Mouse (Mus musculus) forelimb bud, embryonic 11.5 days (tissue): ENCODE results near the gene Emc8.

ENCODE experiments used
- DNase-seq: peaks from one replicate; pipeline ENCODE4 v3.0.0-alpha.2; 2012; ENCODE audit warnings: low read depth, low spot score

The Emc8 gene

DNA sequence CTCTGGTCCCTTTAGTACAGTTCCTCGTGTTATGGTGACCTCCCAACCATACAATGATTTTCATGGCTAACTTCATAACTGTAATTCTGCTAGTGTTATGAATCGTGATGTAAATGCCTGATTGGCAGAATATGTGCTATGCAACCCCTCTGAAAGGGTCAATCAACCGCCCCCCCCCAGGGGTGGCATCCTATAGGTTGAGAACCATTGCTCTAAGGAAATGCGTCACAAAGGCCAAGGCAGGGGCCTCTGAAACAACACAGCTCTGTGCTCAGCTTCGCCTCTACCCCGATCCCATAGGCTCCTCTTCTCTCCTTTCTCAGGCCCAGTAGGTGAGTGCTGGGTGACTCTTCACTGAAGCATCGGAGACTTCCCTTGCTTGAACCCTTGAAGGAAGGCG is 17.2 kb upstream of the Emc8 start:
- no peak for DNase-seq

DNA sequence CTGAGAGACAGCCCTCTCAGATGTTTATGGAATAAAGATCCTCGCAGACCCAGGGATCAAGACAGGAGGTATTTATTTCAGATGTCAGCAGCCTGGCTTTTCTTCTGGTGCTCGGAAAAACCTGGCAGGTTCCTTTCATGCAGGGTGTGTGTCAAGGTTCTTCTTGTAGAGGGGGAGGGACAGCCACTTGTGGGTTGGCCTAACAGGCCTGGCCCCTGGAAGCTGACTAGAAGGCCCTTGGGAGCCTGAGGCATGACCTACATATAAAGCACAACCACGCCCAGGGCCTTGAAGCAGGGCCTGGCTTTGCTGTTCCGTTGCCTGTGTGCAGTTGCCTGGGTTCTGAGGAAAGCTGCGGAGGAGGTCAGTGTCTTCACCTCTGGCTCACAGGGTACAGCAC is 16.7 kb upstream of the Emc8 start:
- no peak for DNase-seq

DNA sequence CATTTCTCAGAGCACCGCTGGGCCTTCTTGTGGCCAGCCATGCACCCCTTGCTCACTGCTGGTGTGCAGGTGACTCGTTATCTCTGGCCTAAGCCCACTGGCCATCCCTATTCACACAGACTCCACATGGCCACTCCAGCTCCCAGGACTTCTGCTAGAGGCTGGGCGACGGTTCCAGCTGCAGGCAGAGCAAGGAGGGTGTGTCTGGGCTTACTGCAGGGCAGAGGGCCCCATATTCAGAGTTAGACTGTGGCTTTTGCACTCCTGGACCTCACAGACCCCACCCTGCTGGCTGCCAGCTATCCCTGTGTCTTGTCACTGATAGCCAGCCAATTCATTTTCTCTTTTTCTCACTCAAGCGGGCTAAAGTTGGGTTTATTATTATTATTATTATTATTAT is 15.7 kb upstream of the Emc8 start:
- no peak for DNase-seq

DNA sequence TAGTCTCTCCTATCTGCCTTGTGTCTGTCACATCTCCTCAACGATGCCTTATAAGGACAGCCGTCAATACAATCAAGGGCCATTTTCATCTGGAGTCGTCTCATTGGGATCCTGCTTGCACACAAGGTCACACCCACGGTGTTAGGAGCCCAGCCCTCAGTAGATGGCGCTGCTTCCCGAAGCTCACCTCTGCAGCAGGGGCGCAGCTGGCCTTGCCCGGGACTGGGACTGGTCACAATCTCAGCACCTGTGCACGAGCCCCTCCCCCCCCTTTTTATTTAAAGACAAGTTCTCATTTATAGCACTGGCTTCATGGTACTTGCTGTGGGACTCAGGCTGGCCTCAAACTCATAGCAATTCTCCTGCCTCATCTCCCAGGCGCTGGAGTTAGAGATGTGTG is 15.2 kb upstream of the Emc8 start:
- peak; percentile 69 for DNase-seq

DNA sequence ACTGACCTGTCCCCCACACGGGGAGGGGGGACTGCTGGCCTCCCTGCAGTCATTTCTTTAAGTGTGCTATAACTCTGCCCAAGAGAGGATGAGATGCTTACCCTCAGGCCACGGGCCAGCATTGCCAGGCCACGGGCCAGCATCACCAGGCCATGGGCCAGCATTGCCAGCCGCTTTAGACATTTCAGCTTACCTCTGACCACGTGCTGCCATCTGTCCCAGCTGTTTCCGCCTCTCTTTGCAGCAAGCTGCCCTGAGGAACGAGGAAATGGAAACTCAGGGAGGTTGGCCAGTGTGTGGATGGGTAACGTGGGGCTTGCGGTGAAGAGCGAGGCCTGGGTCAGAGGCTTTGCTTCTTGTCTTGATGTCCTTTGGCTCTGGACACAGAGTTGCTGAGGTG is 12.7 kb upstream of the Emc8 start:
- no peak for DNase-seq

DNA sequence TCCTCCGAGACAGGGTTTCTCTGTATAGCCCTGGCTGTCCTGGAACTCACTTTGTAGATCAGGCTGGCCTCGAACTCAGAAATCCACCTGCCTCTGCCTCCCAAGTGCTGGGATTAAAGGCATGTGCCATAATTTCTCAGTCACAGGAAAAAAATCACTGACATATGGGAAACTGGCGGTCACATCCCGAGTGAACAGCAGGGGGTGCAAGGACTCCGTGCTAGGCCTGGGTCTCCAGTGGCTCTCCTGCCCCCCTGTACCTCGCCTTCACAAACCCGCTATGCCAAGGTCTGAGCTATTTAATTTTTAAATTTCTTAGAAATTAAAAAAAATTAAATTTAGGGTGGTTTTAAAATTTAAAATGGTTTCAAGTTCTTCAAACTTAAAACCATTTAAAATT is 12.0 kb upstream of the Emc8 start:
- DNase-seq = peak; percentile 30

DNA sequence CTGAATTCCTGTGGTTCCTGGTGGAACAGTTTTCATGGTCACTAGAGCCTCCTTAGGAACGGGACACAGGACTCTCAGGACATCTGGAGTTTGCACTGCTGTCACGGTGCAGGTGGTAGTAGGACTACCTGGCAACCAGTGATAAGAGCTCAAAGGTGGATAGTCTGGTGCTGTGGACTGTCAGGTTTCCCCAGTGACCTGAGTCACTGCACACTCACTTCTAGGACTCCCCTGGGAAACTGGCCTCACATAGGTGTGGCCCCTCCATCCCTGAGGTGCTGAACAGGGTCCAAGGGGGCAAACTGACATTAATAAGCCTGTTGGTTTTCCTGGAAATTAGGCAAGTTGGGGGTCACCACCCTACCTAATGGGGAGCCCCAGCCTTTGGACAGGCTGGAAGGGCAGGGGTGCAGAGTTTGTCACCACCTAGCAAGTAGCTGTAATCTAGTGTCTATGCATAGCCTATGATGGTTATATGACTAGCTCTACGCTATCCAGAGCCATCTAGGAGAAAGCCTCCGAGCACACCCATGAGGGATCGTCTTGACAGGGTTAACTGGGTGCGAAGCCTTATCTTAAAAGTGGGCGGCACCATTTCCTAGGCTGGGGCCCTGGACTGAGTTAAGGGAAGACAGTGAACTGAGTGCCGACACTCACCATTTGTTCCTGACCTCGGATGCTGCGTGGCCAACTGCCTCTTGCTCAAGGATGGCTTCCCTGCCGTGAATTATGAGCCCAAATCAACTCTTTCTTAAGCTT is 11.4 kb upstream of the Emc8 start:
- DNase-seq = no peak

DNA sequence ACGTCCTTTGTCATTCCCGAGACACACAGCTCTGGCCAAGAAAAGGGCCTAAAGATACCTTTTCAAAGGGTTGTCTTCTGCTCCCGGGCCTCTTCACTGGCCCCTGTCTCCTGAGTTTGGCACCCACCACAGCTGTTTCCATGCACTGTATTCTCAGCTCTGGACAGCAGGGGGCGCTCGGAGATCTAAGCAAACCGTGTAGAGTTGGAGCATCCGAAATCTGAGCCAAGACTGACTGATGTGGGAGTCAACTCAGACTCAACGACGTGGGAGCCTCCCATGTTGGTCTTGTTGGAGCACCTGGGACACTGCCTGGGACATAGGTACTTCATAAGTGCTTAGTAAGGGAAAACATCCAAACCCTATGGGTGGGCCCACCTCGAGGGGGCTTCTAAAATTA is 10.1 kb upstream of the Emc8 start:
- peak; percentile 78 for DNase-seq

DNA sequence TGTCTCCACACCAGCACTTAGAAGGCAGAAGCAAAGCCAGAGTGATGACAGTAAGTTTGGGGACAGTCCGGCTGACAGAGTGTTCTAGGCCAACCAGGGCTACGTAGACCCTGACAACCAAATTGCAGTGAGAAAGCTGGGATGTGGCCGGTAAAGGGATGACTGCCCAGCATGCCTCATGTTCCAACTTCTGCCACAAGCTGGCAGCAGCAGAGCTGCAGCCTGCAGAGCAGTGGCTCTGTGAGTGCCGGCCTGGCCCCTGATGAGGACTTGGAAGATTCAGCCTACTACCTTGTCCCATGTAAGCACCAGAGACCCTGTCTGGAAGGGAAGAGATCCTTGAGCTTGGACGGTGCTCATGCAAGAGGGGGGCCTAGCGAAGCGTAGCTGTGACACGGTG is 7.3 kb upstream of the Emc8 start:
- no peak for DNase-seq

DNA sequence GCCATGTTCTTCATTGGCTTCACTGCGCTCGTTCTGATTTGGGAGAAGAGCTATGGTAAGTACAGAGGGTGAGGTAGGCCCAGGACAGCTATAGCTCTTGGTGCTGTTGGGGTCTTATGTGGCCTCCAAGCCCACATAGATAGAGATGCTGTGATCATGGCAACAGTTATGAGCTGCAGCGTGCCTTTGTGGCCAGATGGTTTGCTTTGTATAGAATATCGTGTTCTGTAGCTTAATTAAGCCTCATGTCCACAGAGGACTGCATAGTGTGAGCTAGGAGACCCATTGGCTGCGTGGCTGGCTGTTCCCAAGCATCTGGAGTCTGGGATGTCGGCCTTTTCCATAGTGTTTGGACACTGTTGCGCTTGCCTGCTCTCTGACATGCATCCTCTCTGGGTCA is 4.9 kb upstream of the Emc8 start:
- DNase-seq = no peak

DNA sequence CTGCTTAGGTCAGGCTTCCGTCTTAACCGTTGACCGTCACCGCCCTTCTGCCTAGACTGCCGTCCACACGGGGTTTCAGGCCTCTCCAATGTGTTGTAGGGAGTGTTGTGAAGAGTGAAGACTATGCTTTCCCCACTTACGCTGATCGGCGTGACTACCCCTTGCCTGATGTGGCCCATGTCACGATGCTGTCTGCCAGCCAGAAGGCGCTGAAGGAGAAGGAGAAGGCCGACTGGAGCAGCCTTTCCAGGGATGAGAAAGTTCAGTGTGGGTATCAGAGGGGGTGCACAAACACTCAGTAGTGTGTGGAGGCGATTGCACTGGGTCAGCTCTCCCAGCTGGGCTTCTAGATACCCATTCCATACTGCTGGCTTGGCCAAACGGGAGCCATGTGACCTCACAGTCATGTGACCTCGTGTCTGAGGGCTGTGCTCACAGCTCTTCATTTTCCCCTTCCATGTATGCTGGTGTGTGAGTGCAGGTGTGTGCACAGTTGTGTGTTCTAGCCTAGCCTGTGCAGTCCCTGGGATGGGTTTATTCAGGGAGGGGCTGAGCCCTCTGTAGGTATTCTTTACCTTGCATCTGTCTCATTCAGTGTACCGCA is 4.4 kb upstream of the Emc8 start:
- DNase-seq = no peak

DNA sequence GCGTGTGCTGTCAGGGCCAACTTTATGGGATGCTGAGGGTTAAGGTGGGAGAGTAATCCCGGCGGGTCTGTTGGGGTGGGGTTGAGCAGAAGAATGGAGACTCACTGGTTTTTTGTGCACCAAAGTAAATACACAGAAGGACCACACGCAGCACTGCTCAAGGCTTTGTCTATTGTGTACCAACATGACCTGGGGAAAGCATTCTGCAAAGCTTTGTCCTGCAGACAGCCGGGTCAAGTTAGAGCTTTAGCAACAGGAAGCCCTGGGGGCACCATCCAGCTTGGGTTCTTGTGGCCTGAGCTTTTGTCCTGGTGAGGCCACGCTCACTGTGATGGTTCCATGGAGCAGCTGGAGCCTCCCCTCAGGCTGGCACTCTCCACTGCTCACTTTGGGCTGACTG is 3.4 kb upstream of the Emc8 start:
- DNase-seq = no peak

DNA sequence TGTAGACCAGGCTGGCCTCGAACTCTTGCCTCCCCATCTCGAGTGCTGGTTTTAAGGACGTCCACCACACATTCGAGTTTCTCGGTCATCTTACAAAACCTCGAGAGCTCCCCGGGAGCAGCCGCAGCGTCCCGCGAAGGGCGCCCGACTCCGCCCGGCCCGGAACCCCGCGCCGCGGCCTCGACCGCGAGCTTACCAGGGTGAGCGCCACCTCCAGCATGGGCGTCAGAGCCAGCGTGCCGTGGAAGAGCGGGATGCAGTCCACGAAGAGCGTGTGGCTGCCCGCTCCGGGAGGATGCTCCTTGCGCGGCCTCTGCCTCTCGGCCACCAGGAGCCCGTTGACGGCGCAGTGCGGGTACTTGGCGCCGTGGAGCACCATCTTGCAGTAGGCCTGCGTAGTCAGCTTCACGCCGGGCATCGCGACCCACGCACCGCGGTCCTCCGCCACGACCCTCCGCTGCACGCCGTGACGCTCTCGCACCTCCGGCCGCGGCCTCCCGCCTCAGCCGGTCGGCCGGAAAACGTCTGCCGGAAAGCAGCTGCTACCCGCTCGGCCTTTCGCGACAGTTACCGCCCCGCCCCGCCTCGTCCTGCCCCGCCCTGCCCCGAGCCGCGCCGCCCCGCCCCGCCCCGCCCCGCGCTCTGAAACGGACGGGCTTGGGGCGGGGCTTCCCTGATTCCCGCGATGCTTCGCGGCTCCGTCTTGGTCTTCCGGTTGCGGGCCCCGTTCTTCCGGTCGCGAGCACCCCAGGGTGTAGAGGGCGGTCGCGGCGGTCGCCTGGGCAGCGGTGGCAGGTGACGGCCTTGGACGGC is 606 bp downstream of the Emc8 start, which contains the start of the genes Gm27021 and Cox4i1:
Gene Gm27021 (minus strand): TSS at position 519 of the 813 bp plus-strand sequence.
Gene Cox4i1 (plus strand): TSS at position 662 of the 813 bp plus-strand sequence.
- peak; percentile 86 for DNase-seq

DNA sequence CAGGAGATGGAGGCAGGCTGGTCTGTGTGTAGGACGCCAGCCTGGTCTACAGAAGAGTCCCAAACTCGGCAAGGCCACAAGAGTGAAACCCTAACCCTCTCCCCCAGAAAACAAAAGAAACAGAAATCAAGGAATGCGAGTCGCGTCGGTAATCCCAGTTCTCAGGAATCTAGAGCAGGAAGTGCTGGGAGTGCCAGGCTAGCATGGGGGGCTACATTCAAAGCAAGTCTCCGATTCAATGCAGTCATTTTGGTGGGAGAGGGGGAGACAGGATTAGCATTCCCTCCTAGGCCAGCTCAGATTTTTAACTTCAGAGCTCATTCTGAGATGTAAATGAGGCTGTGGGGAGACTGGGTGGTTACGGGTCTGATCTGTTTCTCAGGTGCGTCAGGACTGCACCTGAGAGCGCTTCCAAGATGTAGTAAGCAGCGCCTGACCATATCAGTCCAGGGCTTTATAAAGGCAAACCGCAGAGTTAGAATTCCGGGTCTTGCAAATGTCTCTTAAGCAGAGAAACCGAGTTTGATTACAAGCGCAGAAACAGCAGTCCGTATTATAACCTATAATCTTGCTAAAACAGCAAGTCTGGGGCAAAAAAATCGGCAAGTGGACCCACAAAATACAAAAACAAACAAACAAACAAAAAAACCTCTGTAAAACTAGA is 1.4 kb downstream of the Emc8 start:
- peak; percentile 18 for DNase-seq

DNA sequence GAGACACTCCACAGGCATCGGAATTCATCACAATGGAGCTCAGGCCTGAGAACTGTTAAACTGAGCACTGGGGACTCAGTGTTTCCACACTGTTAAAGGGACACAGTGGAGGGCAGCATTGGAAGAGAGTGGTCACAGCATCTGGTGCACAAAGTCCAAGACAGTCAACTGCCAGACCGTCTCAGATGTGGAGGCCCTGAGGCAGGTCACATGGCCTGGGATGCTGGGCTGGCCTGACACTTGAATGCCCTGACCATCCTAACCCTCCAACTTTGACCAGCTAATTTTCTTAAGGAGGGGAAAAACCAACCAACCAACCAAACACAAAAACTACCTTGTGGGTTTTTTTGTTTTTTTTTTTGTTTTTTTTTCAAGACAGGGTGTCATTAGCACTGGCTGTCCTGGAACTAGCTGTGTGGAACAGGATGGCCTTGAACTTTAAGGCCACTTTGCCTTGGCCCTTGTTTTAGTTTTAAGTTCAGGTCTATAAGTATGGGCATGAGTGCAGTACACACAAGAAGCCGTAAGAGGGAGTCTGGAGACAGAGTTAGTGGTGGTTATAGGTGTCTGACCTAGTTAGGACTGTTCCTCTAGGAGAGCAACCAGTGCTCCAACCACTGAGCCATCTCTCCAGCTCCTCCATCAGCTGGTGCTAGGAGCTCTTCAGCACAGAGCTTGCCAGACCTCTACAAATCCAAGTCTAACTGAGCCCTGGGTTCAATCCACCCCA is 2.5 kb downstream of the Emc8 start:
- no peak for DNase-seq

DNA sequence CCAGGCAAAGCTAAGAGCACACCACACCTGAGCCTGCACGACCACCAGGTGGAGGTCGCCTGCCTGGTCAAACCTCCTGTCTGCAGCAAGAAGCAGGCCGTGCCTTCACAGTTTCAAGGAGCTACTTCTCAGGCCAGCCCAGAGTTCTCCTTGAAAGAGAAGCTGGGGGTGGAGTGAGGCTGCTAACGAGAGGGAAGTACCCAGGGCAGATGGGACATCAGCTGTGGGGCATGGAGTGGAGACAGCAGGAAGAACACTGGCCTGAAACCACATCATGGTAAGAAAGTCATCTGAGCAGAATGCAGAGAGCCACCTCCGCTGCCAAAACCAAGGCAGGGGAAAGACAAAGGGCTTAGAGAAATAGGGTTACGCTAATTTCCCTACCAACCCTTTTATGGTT is 3.8 kb downstream of the Emc8 start:
- DNase-seq = no peak

DNA sequence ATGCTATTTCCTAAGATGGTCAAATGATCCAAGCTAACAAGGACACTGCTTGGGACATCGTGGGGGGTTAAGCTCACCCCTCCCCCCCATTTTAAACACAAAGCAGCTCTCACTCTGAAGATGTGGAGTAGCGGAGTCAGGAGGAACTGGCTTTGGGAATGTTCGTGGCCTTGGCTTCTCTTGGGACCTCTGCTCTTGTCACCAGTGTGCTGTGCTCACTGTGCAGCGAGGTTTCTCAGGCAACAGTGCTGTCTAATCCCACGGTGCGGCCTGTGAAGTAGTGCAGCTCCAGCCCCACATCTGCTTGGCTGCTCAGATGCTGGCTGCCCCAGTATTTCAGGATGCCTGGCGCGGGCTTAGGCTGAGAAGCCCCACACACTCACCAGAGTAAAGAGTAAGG is 11.0 kb downstream of the Emc8 start:
- DNase-seq = no peak

DNA sequence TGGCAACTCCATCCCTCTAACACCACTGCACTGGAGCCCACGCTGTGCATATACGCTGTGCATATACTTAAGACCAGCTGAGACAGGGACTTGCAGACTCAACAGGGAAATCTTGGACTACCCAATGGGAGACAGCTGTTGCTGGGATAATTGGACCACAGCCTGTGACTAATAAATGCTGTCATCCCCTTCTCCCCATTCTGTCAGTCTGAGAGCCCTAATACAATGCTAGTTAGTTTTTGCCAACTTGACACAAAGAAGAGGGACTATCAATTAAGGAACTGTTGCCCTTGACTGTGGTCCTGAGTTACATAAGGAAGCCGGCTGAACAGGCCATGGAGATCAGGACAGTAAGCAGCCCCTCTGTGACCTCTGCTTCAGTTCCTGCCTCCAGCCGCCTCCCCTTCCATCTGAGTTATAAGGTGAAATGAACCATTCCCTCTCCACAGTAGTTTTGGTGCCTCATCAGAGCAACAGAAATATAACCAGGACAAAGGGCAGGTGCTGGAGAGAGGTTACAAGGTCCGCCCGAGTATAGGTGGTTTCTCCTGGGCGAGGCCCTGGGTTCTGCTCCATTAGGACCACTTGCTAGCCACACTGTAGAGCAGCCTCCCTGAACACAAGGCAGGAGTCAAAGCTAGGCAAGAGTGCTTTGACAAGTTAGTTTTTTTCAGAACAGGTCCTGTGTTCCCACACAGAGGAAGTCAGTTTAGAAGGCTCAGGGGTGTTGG is 11.9 kb downstream of the Emc8 start:
- no peak for DNase-seq

DNA sequence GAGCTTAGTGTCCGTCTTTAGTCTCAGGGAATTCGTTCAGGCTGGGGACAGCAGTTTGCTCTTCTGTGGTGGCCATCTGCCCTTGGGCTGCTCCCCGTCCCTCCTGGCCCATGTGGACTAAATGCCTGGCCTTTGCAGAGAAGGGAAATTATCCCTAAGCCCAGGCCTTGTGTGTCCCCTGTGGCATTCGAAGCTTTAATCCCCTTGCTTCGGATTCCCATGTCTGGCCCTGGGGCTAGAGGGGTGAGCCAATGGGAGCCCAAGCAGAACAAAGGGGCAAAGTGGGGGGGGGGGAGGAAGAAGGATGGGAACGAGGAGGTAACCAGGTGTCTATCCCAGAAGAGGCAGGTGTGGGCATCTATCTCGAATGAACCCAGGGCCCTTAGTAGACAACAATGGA is 20.8 kb downstream of the Emc8 start, which contains the start of gene 1190005I06Rik:
Gene 1190005I06Rik (minus strand): TSS at position 101 of the 400 bp plus-strand sequence.
- no peak for DNase-seq

DNA sequence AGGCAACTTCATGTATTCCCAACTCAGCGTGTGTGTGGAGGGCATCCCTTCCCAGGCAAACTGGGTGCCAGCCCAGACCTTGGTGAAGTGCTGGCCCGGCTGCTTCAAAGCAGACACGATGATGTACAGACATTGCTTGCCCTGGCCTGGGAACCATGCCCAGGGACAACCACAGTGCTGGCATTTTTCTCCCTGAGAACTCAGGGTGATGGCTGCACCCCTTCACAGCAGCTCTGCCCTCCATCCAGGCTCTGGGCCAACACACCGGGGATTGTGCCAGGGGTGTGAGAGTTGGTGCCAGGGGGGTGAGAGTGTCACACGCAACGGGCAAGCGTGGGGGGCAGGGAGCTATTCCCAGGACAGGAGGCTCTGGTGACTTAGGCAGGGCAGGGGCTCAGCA is 23.7 kb downstream of the Emc8 start:
- no peak for DNase-seq
